Mouse (Mus musculus) frontal cortex, postnatal 10 days (tissue): Measurements from ENCODE around the gene Best1.
"Not testable (repeated sequence)": the region's sequence is repeated elsewhere in the genome, so short reads cannot be mapped to it uniquely, and the experiment has no call there.

Experiments
- DNase-seq, 2 experiments: peaks; one replicate each; pipeline ENCODE4 v3.0.0; 2022; ENCODE audit warnings: low spot score in 2 of 2, mixed read lengths in 1 of 2

The Best1 gene

GRCm38 (mm10) chr19:9991304-9991703 is 10.1 kb downstream of the Best1 start:
- peak in 1 of 2 experiments; percentile 65 for DNase-seq

DNA sequence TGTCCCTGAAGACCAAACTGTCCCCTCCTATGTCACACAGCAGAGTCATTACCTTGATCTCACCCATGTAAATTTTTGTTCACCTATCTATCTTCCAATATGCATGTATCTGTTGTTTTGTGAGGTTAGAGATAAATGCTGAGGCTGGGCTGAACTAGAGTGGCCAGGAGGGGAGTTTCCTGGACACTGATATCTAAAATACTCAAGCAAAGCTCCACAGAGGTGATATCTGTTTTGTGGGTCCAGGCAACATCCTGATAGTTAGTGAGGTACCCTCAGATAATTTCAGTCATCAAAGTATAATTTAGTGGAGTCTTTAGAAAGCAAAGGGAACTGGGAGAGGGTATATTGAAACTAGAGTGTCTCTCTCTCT is 11.6 kb downstream of the Best1 start:
- no peak for DNase-seq

- DNase-seq = no peak
Observed at GRCm38 (mm10) chr19:9989171-9989883, 12.1 kb downstream of the Best1 start.

DNA sequence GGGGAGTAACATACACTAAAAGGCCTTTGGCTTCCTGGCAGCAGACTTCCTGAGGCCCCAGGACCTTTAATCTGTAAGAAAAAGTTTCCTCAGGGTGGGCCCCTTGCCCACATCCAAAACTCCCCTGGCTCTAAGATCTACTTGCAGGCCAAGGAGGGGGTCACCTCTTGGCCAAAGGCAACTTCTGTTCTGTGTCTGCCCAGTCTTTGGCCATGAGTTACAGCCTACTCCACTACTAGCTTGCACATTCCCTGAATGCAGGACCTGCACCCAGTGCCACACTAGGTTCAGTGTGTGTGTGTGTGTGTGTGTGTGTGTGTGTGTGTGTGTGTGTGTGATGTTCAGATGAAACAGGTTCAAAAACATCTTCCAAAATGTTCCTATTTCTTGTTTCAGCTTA is 13.8 kb downstream of the Best1 start:
- no peak for DNase-seq

- no peak for DNase-seq
Observed at GRCm38 (mm10) chr19:9987192-9987591, 14.2 kb downstream of the Best1 start.

DNA sequence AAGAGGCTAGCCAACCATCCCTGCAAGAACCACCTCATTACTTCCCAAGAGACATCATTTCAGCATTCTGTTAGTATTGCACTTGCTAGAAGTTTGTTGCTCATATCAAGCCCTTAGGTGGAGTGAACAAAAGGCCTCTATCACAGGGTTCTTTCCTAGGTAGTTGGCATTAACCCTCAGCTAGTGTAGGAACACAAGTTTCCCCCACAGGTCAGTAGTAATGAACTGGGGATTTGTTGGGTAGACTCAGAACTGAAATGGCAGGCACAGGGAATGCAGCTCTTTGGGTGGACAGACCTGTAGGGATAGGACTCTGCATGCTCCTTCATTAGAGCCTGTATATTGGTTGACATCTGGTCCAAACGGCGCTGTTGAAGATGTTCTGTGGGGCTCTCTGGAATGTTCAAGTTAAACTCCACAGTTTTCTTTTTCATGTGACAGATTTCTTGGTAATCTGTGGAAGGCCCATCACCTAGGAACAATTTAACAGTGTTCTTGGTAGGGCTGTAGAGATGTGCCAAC is 15.5 kb downstream of the Best1 start:
- no peak for DNase-seq

GRCm38 (mm10) chr19:9985190-9985899 is 16.1 kb downstream of the Best1 start:
- DNase-seq = no peak

DNA sequence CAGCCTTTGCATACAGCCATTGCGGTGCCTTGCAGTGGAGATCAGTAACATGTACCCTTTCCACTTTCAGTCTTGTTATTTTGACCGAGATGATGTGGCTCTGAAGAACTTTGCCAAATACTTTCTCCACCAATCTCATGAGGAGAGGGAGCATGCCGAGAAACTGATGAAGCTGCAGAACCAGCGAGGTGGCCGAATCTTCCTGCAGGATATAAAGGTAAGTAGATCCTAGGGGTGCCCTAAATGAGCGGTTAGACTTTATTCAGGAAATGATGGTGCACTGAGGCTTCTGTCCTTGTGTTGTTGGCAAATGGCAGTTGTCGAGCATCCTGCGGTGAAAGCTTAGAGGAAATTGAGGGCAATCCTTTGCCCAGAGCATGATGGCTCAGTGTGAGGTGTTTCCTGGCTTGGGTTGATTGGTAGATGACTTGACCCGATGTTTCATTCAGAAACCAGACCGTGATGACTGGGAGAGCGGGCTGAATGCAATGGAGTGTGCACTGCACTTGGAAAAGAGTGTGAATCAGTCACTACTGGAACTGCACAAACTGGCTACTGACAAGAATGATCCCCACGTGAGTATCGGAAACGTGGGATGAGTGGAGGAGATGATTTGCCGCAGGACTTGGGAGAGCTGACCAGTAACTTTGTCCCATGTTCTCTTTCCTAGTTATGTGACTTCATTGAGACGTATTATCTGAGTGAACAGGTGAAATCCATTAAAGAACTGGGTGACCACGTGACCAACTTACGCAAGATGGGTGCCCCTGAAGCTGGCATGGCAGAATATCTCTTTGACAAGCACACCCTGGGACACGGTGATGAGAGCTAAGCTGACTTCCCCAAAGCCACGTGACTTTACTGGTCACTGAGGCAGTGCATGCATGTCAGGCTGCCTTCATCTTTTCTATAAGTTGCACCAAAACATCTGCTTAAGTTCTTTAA is 17.1 kb downstream of the Best1 start:
- no peak for DNase-seq

DNA sequence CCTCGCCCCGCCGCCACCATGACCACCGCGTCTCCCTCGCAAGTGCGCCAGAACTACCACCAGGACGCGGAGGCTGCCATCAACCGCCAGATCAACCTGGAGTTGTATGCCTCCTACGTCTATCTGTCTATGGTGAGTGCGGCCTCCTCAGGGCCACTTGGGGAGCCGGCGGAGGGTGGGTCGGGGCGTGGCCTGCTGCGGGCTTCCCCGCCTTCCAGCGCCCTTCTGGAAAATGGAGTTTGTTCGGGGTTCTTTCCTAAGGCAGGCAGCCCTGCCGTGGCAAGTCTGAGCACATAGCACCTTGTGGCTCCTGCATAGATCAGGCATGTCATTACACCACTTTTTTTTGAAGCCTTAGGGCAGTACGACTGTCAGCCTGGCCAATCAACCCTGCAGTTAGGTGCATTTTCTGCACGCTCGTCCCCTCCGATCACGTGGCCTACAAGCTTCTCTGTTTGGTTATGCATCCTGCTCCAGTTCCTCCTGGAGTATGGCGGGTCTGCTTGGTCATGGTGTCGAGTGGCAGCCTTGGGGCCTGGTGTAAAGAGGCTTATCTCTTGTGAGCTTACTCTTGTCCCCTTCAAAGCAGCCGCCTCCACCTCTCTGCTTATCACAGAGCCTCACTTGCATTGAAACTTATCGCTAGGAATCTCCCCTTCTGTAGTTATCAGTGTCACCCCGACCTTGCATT is 18.4 kb downstream of the Best1 start:
- peak in 1 of 2 experiments; percentile 51 for DNase-seq

- peak; percentile 95 to 96 for DNase-seq
Observed at GRCm38 (mm10) chr19:9982151-9982851, 19.1 kb downstream of the Best1 start.

GRCm38 (mm10) chr19:9981621-9982020 is 19.8 kb downstream of the Best1 start:
- no peak for DNase-seq

DNA sequence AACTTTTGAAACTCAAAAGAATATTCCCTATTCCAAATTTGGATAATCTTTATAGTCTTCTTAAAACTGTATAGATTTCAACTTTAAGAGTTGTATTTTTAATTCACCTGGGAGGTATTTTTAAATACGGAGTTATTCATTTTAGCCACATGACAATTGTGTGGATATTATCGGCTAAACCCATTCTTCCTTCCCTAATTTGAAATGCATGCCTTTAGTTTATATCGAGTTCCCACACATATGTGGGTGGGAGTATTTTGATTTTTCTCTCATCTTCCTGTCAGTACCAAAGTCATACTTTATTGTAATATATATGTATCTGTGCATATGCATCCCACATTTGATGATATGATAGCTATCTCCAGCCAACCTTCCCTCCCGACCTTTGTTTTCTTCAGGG is 21.2 kb downstream of the Best1 start, which contains the start of gene Fth1:
TSS of gene Fth1 (plus strand) at position 341 of the 400 bp plus-strand sequence.
- DNase-seq = no peak

DNA sequence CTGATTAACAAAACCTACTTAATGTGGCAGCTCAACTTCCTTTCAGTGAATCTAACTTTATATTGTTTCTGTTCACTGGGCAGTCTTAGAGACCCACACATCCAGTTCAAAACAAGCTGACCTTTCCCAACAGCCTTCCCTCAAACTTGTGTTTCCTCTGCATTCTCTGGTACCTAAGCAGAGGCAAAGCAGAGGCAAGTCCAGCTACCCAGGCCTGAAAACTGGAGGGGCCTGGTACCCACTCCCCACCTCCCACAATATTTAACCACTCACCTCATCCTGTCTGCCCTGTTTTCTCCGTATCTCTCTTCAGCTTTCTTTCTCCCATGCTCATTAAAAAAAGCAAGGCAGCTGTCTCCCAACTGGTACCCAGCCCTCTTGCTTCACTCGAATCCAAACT is 22.3 kb downstream of the Best1 start:
- no peak for DNase-seq

GRCm38 (mm10) chr19:9978431-9978951 is 22.9 kb downstream of the Best1 start:
- peak; percentile 51 to 64 for DNase-seq

DNA sequence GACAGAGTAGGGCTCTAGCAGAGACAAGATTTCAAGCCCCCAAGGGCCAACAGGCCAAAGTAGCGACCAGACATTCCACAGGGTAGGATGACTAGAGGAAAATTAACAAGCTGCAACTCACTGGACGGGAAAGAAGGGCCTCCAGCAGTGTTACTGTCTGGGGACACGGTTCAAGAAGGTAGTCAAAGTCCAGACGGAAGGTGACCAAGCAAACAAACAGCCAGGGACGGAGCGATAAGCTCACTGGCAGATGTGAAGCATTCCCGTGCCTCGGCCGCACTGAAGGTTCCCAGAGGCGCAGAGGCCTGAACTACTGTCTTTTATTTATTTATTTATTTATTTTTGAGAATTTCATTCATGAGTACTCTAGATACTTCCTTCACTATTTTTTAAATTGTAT is 24.3 kb downstream of the Best1 start:
- DNase-seq = no peak

GRCm38 (mm10) chr19:9974853-9975252 is 26.6 kb downstream of the Best1 start:
- not testable (repeated sequence) for DNase-seq

- DNase-seq = no peak
Observed at GRCm38 (mm10) chr19:9968081-9968787, 33.2 kb downstream of the Best1 start.

DNA sequence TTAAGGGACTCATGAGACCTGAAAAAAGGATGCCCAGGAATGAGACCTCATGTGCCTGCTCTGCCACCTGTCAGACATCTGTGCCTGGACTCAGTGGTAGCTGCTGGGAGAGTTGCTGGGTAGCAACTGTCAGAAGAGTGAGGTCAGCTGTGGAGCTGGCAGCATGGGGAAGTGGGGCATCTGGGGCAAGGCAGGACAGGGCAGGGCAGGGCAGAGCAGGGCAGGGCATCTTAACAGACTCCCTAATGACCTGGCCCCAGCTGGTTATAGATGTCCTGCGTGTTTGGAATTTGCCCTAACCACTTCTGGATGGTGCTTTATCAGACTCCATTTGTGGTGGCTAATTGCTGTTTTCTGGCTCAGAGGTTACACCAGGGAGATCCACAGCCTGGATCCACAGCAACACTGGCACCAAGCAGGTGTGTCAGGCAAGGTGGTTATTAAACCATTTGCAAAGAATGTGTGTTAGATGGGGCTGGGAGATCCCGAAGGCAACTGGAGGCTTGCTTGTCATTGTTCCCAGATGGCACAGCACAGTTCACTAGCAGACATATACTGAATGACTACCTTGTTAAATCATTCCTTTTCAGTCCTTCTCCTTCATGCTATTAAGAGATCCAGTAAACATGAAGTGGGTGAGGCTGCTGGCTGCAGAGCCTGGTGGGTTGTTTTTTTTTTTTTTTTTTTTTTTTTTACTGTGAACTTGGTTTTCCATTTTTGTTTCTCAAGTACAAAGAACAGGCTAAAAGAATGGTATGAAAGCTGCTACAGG is 35.2 kb downstream of the Best1 start:
- DNase-seq = no peak
